9 mouse cellular contexts compared by ENCODE assay signal in genomic region chr8:75134603-75135391, GRCm38 (mm10). TPM values are rescaled to one million over a fixed set of nuclear protein-coding genes. Genes with fewer than 3 reads are reported as not detected.
A peak's percentile ranks its signal among the peaks of the same experiment; 100 is the strongest.
DNase-seq lines count a peak whose midpoint lies in the region; ATAC-seq lines count a peak whose summit lies in the region.
"Had no signal": no experiment of that assay in that cellular context is flagged by ENCODE, and none has a peak within 500 bp of the region (broad histone marks: within the 10 kb centered on the region; RNA-seq: fewer than 3 reads in every experiment).

No protein-coding gene starts in this region.

- intact Hi-C loops in gastrocnemius, postnatal 36 days (cut with DNase I) = no loop called here
- intact Hi-C loops in left cerebral cortex, postnatal 14 days (cut with DNase I) = no loop called here

- H3K36me3 ChIP-seq in neural tube, embryonic 15.5 days = no peaks in the 10 kb centered on the region

- no peaks in the 10 kb centered on the region for H3K9me3 ChIP-seq in neural tube, embryonic 15.5 days (replicated peaks)

- H3K4me2 ChIP-seq in neural tube, embryonic 15.5 days = no peak overlapping the region

- 0 out of 2 replicates have a peak, but pooled peaks have one; percentile 48 for ATAC-seq in neural tube, embryonic 15.5 days (ENCODE audit: low FRiP score)

- WGBS in neural tube, embryonic 15.5 days = 34% methylated on average over 2 of the region's 2 CpGs

- H3K4me3 ChIP-seq in neural tube, embryonic 15.5 days (replicated peaks) = no peak overlapping the region
- H3K4me3 ChIP-seq: myocyte had no signal

- no peaks in the 10 kb centered on the region for H3K27me3 ChIP-seq in neural tube, embryonic 15.5 days (replicated peaks)

- peak overlapping the region; percentile 58; the same call in 1 of the 2 replicates for H3K27ac ChIP-seq in neural tube, embryonic 15.5 days (replicated peaks)

- no peak for DNase-seq in neural tube, embryonic 10.5 days (ENCODE audit: extremely low spot score, low spot score)
- DNase-seq in cerebellum, adult 9-10 months = peak; percentile 69
- peak; percentile 31 to 44 for DNase-seq in gastrocnemius, postnatal 36 days
- peak; percentile 45 to 75 for DNase-seq in left cerebral cortex, postnatal 14 days (ENCODE audit: low spot score in 2 of 2)
- DNase-seq in ovary, adult 18-20 months (ENCODE audit: low spot score) = peak; percentile 64
- no peak for DNase-seq in spleen, adult 12 weeks (ENCODE audit: low spot score)
- no peak for DNase-seq in thymus, postnatal 10 days (ENCODE audit: low spot score in 2 of 2)

- H3K9ac ChIP-seq in neural tube, embryonic 15.5 days (replicated peaks) = no peak overlapping the region

- H3K4me1 ChIP-seq in neural tube, embryonic 15.5 days = peaks cover 12% of the 10 kb centered on the region

RNA-seq across cellular contexts. Expression of gene Mcm5, which starts 25.4 kb away (rescaled TPM):
- 25.7 and 66.8 TPM in 2 replicates for polyA plus RNA-seq in neural tube, embryonic 15.5 days (2015; fragmentation: Nextera tagmentation; extraction: Ambion mirVana)
- total RNA-seq in gastrocnemius, postnatal 36 days (2021) = 1 to 10 TPM; 1.7 TPM
- total RNA-seq in left cerebral cortex, postnatal 14 days (2021) = 1 to 10 TPM; 6.9 to 8.0 TPM

RNA-seq across cellular contexts. Expression of gene Hmox1, which starts 41.4 kb away (rescaled TPM):
- polyA plus RNA-seq in neural tube, embryonic 15.5 days (2015; fragmentation: Nextera tagmentation; extraction: Ambion mirVana) = 13.5 and 14.2 TPM in 2 replicates
- 1 to 10 TPM; 6.8 to 8.2 TPM for total RNA-seq in gastrocnemius, postnatal 36 days (2021)
- 1 to 10 TPM; 4.3 to 5.1 TPM for total RNA-seq in left cerebral cortex, postnatal 14 days (2021)

Comparison
In these comparisons a context has a peak if more than half of its experiments do, and no peak if none do; other contexts are left out.
1. DNase-seq: peak in cerebellum, adult 9-10 months (single experiment), gastrocnemius, postnatal 36 days (2 of 2), left cerebral cortex, postnatal 14 days (2 of 2) and ovary, adult 18-20 months (single experiment); none in neural tube, embryonic 10.5 days (single experiment), spleen, adult 12 weeks (single experiment) and thymus, postnatal 10 days (0 of 2).